Mouse (Mus musculus) erythroblast, embryonic 14.5 days (primary cell): ENCODE data around the gene Atp7a. TPM values are rescaled to one million over a fixed set of nuclear protein-coding genes. Genes with fewer than 3 reads are reported as not detected.

Experiments used
- H3K27me3 ChIP-seq: 2 replicates; pipeline ENCODE4 v1.6.1; 2012; ENCODE audit warnings: inconsistent platforms; ENCODE audit not compliant: control insufficient read depth
- H3K36me3 ChIP-seq: 2 replicates; pipeline ENCODE4 v1.6.1; 2012; ENCODE audit warnings: mild to moderate bottlenecking, inconsistent platforms; ENCODE audit not compliant: control insufficient read depth
- H3K4me1 ChIP-seq: 2 replicates; pipeline ENCODE4 v1.6.1; 2012; ENCODE audit warnings: inconsistent platforms; ENCODE audit not compliant: control insufficient read depth
- H3K4me3 ChIP-seq: replicated peaks from 2 replicates; pipeline ENCODE3; 2012; ENCODE audit warnings: moderate library complexity, mild to moderate bottlenecking, inconsistent platforms
- H3K9me3 ChIP-seq: 2 replicates; pipeline ENCODE4 v1.6.1; 2012; ENCODE audit warnings: low read length, inconsistent platforms, mixed read lengths; ENCODE audit not compliant: control insufficient read depth
- GATA1 ChIP-seq: IDR thresholded peaks from 2 replicates; pipeline ENCODE4 v1.6.1; 2012; ENCODE audit warnings: low read length, inconsistent platforms, mixed read lengths
- TAL1 ChIP-seq: IDR thresholded peaks from 3 replicates; pipeline ENCODE4 v1.6.1; 2012; ENCODE audit warnings: low read length, inconsistent platforms, mixed read lengths
- polyA plus RNA-seq: library from polyadenylated mRNA; stranded (reverse); fragments of >175 nt; gene quantifications from 2 replicates; pipeline ENCODE4 v1.2.3, GENCODE M21; 2012

The Atp7a gene
- polyA plus RNA-seq, 1 experiment: 0.01 TPM

DNA sequence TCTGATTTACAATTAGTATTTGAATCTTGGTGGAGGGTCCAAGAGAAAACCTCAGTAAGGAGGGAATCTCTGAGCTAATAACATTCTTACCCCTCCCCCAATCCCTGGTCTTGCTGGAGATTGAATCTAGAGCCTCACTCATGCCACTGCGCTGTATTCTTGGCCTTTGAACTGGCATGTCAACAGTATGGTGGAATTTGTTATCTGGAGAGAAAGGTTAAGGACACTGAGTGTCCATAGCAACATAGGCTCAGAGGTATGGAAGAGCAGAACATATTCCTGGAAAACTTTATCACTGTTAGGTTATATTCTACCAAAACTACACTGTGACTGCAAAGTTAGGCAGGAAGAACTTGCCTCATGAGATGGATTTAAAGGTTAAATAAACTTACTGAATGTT, 87.6 kb downstream of the Atp7a start:
- Histone ChIP-seq H3K4me3 (no peak overlapping the region), H3K27me3 (no peaks in the 10 kb centered on the region), H3K4me1 (no peaks in the 10 kb centered on the region), H3K9me3 (no peaks in the 10 kb centered on the region), H3K36me3 (peaks cover 3% of the 10 kb centered on the region; the same call in 1 of the 2 replicates)
- TF ChIP-seq TAL1: no peak
- no peak for TF ChIP-seq GATA1

DNA sequence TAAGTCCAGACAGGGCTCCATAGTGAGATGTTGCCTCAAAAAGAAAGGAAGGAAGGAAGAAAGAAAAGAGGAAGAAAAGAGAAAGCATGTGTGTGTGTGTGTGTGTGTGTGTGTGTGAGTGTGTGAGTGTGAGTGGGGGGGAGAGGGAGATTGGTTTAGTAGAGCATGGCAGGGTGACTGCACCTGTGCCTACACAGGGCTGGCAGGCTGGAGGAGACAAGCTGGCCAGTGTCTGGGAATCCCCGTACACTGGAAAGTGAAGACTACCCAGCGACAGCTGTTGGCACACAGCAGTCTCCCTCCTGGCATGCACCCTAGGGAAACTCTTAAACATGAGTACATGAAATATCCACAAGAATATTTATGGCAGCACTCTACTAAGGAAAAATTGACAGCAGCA, 95.7 kb downstream of the Atp7a start:
- Histone ChIP-seq H3K9me3 (no peaks in the 10 kb centered on the region), H3K36me3 (peaks cover 3% of the 10 kb centered on the region), H3K4me3 (no peak overlapping the region), H3K4me1 (no peaks in the 10 kb centered on the region), H3K27me3 (no peaks in the 10 kb centered on the region)
- TF ChIP-seq GATA1: no peak
- no peak for TF ChIP-seq TAL1

DNA sequence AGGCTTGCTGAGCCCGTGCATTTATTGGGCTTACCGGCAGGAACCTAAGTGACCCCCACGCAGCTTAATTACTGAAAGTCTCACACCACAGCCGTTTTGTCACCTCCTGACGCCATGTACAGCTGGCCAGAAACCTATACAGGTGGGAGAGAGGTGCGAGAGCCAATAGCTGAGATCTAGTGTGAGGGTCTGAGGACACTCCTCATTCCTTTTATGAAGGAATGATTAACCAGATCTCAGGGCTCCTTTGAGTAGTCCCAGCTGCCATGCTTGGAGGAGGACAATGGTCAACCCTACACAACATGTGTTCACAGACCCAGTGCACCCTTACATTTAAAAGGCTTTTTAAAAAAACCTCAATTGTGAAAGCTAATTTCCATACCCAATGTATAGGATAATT, 101.2 kb downstream of the Atp7a start:
- H3K9me3 ChIP-seq: no peaks in the 10 kb centered on the region
- H3K27me3 ChIP-seq: no peaks in the 10 kb centered on the region
- no peaks in the 10 kb centered on the region for H3K4me1 ChIP-seq
- TF ChIP-seq TAL1 (no peak), GATA1 (no peak)
- no peak overlapping the region for H3K4me3 ChIP-seq
- H3K36me3 ChIP-seq: no peaks in the 10 kb centered on the region; the same call in 1 of the 2 replicates

DNA sequence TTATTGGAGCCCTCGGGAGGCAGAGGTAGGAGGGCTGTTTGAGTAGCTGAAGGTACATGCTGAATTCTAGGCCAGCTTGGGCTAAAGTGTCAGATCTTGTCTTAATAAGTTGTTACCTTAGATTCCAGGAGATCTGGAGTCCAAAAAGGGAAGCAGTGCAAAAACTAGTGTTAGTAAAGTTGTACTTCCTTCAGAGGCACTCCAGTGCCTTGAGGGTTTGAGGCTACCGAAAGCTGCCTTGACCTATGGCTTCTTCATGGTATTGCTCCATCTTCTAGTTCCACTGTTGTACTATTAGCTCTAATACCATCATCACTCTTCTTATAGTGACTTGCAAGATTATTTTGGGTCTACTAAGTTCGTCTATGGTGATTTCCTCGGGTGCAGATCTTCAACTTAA, 102.8 kb downstream of the Atp7a start:
- no peaks in the 10 kb centered on the region for H3K4me1 ChIP-seq
- H3K27me3 ChIP-seq: no peaks in the 10 kb centered on the region
- TF ChIP-seq GATA1 (no peak), TAL1 (no peak)
- no peak overlapping the region for H3K4me3 ChIP-seq
- H3K9me3 ChIP-seq: no peaks in the 10 kb centered on the region
- no peaks in the 10 kb centered on the region; the same call in 1 of the 2 replicates for H3K36me3 ChIP-seq

DNA sequence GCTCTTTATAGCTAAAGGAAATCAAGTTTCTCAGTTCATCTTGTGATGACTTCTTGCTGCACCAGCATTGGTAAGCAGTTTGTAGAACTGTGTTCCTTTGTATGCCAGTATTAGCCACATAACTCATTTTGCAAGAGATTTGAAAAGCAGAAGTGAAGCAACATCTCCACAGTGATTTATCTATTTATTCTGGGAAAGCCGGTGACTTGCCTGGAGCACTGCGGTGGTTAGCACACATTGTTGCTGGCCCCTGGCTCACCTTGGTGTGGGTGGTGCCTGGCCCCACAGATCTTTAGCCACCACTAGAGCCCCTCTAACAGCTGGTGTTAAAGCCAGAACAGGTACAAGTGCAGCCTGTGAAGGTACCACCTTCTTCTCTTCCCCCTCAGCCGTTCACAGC, 107.8 kb downstream of the Atp7a start:
- H3K9me3 ChIP-seq: no peaks in the 10 kb centered on the region

DNA sequence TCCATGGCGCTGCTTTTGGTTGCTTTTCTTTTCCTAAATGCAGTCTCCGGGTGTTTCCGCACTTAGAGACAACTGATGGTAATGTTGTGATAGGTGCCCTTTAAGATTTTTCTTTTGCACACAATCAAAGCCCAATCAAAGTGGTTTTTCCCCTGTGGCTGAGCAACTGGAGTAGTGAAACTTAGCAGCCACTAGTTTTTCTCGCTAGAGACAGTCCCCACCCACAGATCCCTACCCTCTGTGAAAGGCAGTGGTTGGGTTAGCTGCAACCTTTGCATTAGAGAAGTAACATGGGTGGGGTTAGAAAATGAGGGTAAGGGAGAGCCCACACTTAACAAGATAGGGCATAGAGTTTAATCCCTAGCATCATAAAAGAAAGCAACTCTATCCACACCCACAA, 108.4 kb downstream of the Atp7a start:
- H3K27me3 ChIP-seq: peaks cover 2% of the 10 kb centered on the region; the same call in 1 of the 2 replicates
- H3K4me1 ChIP-seq: no peaks in the 10 kb centered on the region
- TF ChIP-seq TAL1: no peak
- TF ChIP-seq GATA1: no peak
- H3K36me3 ChIP-seq: no peaks in the 10 kb centered on the region
- H3K4me3 ChIP-seq: no peak overlapping the region
- no peaks in the 10 kb centered on the region for H3K9me3 ChIP-seq

More for the DNA sequence above, 107.8 kb downstream of the Atp7a start:
- no peaks in the 10 kb centered on the region for H3K4me1 ChIP-seq
- TF ChIP-seq GATA1 (no peak), TAL1 (no peak)
- H3K27me3 ChIP-seq: peaks cover 2% of the 10 kb centered on the region; the same call in 1 of the 2 replicates
- H3K4me3 ChIP-seq: no peak overlapping the region
- H3K36me3 ChIP-seq: no peaks in the 10 kb centered on the region

DNA sequence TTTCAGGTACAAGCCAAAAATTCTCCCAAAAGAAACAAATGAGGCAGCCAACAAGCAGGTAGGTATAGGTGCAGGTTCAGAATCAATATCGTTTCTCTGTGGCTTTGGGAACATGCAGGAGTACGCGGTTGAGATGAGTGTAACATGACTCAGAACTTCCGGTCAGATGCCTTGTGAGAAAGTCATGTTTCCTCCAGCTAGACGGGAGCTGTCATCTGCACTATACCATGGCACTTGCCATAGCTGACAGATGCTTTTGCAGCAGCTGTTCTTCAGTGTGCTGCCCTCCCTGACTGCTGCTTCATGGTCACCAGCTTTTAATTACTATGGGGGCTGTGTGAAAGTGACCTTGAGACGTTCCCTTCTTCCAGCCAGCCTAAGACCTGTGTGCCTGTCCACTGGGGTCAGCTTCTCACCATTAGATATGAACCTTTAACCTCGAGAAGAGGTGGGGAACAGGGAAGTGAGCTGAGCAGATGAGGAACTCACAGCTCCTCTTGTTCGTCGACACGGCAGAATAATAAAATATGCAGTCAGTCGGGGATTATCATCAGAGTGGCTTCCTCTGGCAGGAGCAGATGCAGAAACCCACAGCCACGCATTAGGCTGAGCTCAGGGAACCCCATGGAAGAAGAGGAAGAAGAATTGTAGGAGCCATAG, 109.0 kb downstream of the Atp7a start:
- Histone ChIP-seq H3K9me3 (no peaks in the 10 kb centered on the region), H3K36me3 (no peaks in the 10 kb centered on the region), H3K27me3 (peaks cover 2% of the 10 kb centered on the region; the same call in 1 of the 2 replicates), H3K4me1 (no peaks in the 10 kb centered on the region), H3K4me3 (no peak overlapping the region)
- TF ChIP-seq TAL1 (no peak), GATA1 (no peak)

DNA sequence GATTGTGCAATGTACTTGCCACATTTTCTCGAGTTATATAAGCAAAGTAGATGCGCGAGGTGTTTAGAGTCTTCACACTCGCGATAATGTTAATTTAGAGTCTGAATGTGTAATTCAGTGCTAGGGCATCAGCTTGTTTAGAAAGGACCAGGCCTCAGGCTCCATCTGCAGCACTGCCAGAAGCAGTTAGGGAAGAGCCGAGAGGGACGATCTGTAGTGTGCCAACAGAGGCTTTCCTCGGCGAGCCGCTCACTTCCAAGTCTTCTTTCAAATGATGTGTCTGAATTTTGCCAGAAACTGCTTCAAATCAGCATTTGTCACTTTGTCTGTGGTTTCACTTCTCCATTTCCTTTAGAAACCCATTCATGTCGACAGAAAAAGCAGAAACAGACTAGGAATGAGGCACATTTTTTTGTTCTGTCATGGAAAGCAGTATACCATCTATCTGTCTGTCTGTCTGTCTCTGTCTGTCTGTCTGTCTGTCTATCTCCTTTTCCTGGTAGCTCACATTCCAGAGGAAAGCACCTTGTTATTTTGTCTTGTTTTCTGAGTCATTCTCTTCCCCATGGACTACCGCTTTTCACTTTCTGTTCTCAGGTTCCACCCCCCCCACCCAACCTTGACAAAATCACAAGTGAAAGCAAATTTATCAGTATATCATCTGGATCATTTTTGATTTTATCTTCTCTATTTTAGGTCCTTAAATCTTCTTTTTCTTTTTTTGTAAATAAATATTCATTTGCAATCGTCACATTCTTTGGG, 112.4 kb downstream of the Atp7a start:
- H3K9me3 ChIP-seq: no peaks in the 10 kb centered on the region
- H3K27me3 ChIP-seq: peaks cover 2% of the 10 kb centered on the region; the same call in 1 of the 2 replicates
- TF ChIP-seq GATA1 (no peak), TAL1 (no peak)
- no peaks in the 10 kb centered on the region for H3K4me1 ChIP-seq
- no peaks in the 10 kb centered on the region for H3K36me3 ChIP-seq
- H3K4me3 ChIP-seq: no peak overlapping the region

DNA sequence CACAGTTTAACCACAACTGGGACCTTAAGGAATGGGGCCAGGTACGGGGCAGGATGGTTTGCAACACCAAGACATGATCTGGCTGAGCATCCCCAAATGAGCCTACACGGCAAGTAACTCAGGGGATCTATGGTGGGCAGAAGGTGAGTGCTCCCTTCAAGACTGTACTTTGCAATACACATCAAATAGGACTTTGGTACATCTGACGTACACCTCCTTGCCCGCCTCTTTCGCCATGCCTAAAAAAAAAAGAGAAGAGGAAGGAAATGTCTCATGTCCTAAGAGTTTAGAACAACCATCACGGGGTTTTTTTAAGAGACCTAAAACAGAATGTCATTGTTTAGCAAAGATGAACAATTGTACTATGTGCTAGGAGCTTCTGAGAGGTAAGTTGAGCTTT, 115.9 kb downstream of the Atp7a start, which contains the start of gene Tlr13:
Tlr13 (plus strand) TSS at position 269 of the 400 bp plus-strand sequence.
- TF ChIP-seq TAL1: no peak
- TF ChIP-seq GATA1: no peak

More for the DNA sequence above, 115.9 kb downstream of the Atp7a start, which contains the start of gene Tlr13:
- no peaks in the 10 kb centered on the region for H3K9me3 ChIP-seq
- H3K4me1 ChIP-seq: no peaks in the 10 kb centered on the region
- H3K4me3 ChIP-seq: no peak within 1 kb of the TSS
- H3K27me3 ChIP-seq: no peaks in the 10 kb centered on the region
- no peaks in the 10 kb centered on the region for H3K36me3 ChIP-seq
